Mouse (Mus musculus) urinary bladder, postnatal 10 days (tissue): ENCODE data around the gene Olfr94.
"Not testable (repeated sequence)": the region's sequence is repeated elsewhere in the genome, so short reads cannot be mapped to it uniquely, and the experiment has no call there.

Experiments used
- DNase-seq: peaks from one replicate; pipeline ENCODE4 v3.0.0; 2022; ENCODE audit warnings: low spot score

Olfr94 gene

GRCm38 (mm10) chr17:37200894-37201293 lies at the start of gene Olfr94:
Gene Olfr94, minus strand, starts transcription at chr17:37200994.
- DNase-seq: no peak

DNA sequence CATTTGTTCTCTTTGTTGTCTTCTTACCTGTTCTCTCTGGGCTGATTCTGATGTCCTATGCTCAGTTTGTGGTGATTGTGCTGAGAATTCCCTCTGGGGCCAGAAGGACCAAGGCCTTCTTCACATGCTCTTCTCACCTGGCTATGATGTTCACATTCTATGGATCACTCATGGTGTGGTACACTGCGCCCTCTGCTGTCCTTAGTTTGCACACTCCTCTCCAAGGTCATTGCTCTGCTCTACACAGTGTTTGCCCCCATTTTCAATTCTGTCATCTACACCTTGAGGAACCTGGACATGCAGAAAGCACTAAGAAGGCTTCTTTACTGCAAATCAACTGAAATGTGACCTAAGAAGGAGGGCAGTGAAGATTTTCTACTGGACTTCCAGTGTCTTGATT lies 49.8 kb upstream of the Olfr94 start:
- no peak for DNase-seq

DNA sequence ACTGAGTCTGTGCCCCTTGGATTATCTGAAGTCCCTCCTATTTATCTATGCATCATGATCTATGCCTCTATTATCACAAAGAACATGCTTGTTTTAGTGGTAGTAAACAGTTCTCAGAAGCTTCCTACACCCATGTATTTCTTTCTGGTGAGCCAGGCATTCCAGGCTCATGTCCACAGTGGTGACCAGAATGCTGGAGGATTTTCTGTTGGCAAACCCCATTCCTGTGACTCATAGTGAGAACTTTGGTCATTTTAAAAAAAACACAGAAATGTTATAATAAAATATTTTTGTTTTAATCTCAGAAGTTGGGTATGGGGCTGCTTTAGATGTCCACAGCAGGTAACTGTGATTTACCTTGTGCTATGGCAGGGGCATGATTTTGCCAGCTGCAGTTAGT lies 48.7 kb upstream of the Olfr94 start:
- no peak for DNase-seq

- no peak for DNase-seq
These were observed 45.9 kb upstream of the Olfr94 start for GRCm38 (mm10) chr17:37246715-37247114.

DNA sequence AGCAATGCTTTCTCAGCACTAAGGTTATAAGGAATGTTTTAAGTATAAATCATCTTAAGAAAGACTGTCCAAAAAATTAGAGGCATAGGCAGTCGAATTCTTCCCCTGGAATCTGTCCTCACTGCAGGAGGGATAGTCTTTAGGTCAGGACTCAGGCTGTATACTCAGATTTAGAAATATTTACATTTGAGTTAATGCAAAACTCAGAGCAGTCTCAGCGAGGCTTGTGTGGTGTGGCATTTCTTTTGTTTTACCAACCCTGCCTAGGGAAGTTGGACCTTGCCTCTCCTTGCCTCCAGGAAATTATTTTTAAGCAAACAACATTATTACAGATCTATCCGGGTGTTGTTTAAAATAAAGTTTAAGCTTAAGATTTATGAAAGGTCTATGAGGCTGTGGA lies 41.4 kb upstream of the Olfr94 start:
- no peak for DNase-seq

- not testable (repeated sequence) for DNase-seq
These were observed 36.4 kb upstream of the Olfr94 start, which contains the start of gene Olfr97 for GRCm38 (mm10) chr17:37237230-37237629. Gene Olfr97, minus strand, starts transcription at chr17:37237330.

DNA sequence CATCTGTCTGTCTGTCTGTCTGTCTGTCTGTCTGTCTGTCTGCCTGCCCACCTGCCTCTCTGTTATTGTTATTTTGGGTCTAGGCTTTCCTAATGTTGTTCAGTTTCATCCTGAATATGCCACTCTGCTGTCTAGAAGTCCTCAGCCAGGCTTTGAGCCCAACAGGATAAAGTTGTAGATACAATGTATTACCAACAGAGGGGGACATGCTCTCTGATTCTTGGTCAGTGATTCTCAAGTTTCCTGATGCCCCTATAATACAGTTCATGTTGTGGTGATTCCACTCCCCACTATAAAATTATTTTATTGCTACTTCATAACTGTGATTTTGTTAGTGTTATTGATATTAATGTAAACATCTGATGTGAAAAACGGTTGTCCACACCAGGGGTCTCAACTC lies 21.1 kb upstream of the Olfr94 start:
- DNase-seq: no peak

GRCm38 (mm10) chr17:37219846-37220245 lies 19.1 kb upstream of the Olfr94 start, which contains the start of gene Olfr96:
Gene Olfr96, plus strand, starts transcription at chr17:37220146.
- no peak for DNase-seq

- no peak for DNase-seq
These were observed 17.7 kb upstream of the Olfr94 start for GRCm38 (mm10) chr17:37218486-37218885.

DNA sequence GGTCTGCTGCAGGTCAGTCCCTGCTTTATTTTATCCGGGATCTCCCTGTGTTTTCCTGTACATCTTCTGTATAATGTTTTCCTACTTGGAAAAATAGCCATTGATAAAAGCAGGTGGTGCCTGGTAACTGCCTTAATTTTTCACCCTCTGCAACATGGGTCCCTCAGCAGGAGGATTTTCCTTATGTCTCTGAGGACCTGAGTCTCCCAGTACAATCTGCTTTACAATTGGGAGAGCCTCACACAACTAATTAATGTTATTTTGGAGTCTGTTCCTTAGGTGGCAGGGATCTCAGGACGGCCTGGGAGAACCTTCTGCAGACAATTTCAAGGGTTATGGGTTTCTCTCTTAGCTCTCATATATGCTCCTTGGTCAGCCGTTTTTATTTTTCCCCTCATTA lies 12.2 kb upstream of the Olfr94 start, which contains the start of gene Olfr95:
TSS of gene Olfr95 (minus strand) at position 101 of the 400 bp plus-strand sequence.
- DNase-seq: no peak

DNA sequence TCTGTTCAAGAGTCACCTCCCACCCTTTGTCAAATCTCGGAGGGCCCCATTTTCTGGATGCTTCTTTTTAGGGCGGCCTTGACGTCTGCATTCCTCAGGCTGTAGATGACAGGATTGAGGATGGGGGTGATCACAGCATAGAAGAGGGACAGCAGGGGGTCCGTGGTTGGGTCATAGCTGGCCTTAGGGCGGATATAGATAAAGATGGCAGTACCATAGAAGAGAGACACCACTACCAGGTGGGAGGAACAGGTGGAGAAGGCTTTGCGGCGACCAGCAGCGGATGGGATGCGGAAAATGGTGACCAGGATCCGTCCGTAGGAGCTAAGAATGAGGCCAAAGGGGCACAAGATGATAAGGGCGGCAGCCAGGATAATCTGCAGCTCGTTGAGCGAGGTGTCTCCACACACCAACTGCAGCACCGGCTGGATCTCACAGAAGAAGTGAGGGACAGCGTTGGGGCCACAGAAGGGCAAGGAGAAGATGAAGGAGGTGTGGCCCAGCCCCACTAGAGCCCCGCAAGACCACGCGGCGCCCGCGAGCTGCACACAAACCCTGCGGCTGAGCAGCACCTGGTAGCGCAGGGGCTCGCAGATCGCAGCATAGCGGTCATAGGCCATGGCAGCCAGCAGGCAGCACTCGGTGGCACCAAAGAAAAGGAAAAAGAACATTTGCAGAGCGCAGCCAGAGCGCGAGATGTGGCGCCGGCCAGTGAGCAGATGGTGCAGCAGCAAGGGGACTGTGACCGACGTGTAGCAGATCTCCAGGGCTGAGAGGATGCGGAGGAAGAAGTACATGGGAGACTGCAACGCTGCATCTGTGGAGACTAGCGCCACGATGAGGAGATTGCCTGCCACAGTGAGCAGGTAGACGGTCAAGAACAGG lies 10.3 kb upstream of the Olfr94 start:
- DNase-seq: no peak

GRCm38 (mm10) chr17:37203917-37204236 lies 3.1 kb upstream of the Olfr94 start:
- no peak for DNase-seq

- peak; percentile 39 for DNase-seq
These were observed 2.6 kb upstream of the Olfr94 start for GRCm38 (mm10) chr17:37203206-37203916.

GRCm38 (mm10) chr17:37196845-37197724 lies 3.7 kb downstream of the Olfr94 start:
- no peak for DNase-seq

DNA sequence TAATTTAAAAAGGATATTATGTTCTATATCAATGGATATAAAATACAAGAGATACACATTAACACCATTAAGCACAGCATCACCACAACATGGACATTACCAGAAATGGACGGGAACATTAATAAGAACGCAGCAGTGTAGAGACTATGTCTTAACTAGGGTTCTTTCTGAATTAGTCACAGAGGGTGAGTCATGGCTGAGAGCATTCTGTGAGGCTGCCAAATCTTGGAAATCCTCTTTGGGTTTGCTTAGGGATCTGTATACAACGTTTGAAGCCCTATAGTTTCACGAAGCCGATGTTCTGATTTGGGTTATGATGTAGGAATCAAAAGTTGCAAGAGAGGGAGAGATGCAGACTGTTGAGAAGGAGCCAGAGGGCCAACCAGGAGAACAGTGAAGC lies 6.0 kb downstream of the Olfr94 start:
- no peak for DNase-seq

GRCm38 (mm10) chr17:37193656-37194055 lies 7.1 kb downstream of the Olfr94 start, which contains the start of gene Ubd:
Gene Ubd, plus strand, starts transcription at chr17:37193892.
- no peak for DNase-seq

DNA sequence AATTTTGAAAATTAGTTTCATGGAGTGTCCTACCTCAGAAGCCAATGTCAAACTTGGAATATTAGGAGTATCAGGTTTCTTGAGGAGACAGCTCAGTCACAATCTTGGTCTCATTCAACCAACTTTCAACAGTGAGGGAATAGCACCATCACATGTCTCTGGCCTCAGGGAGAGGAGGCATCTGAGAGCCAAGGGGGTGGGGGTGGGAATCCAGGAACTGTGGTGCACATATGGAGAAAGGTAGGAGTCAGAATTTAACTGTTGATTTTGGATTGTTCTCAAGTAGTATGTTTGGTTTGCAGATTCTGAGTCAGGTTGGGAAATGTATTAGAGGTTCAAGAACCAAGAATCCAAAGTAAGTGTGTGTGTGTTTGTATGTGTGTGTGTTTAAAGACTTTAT lies 7.8 kb downstream of the Olfr94 start:
- DNase-seq: no peak

GRCm38 (mm10) chr17:37190711-37191110 lies 10.1 kb downstream of the Olfr94 start:
- DNase-seq: no peak

DNA sequence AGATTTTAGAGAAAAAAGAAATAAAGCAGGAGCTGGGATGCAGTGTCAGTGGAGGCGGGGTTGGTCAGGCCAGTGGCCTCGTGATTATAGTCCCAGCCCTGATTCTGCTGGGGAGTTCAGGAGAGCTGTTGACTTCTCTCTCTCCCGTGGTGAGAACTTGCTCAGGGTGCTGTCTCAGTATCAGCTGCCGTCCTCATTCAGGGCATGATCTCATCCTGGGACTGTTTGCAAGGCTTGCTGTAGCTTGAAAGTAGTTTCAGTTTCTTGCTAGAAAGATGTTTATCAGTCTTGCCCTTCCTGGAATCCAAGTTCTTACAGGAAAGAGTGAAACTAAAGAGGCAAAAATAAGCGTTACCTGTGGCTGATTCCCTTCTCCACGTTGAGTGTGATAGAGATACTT lies 15.3 kb downstream of the Olfr94 start:
- DNase-seq: no peak

- no peak for DNase-seq
These were observed 39.4 kb downstream of the Olfr94 start, which contains the start of gene Olfr93 for GRCm38 (mm10) chr17:37161394-37161793. Gene Olfr93, minus strand, starts transcription at chr17:37161494.
